Mouse (Mus musculus): ENCODE data around the gene Thumpd2. TPM values are rescaled to one million over a fixed set of nuclear protein-coding genes. Genes with fewer than 3 reads are reported as not detected.

Thumpd2 gene
- total RNA-seq, 2 experiments from 2014 or later: 5.1 to 8.8 TPM

Other genes starting within 250 kb of the Thumpd2 start
- 10 to 100 TPM in 1 of 2 experiments, 1 to 10 TPM in 1; 7.6 to 12.2 TPM for gene Tmem178, start 120.5 kb downstream of the Thumpd2 start, total RNA-seq (2021)